11 mouse cellular contexts compared by ENCODE assay signal in the genomic region with DNA sequence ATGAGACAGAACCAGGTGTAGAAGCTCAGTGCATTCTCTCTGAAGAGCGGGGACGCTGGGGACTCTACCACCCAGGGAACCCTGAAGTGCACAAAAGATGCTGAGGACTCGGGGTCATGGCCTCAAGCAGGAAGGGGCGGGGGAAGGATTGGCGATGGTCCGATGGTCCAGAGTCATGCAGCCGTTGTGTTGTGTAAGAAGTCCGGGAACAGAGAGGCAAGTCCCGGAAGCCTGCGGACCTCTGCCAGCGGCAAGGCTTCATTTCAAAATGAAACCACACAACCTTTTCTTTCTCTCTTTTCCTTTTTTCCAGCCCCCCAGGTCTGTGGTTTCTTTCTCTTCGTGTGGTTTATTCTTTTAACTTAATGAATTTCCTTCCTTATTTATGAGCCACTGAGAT. TPM values are rescaled to one million over a fixed set of nuclear protein-coding genes. Genes with fewer than 3 reads are reported as not detected.
DNase-seq lines count a peak whose midpoint lies in the region; ATAC-seq and TF ChIP-seq lines count a peak whose summit lies in the region.
"Had no signal": no experiment of that assay in that cellular context is flagged by ENCODE, and none has a peak within 500 bp of the region (broad histone marks: within the 10 kb centered on the region; RNA-seq: fewer than 3 reads in every experiment).

No protein-coding gene starts in this region.

- TF ChIP-seq CTCF in liver, adult 2 months (IDR thresholded peaks at IDR 0.05; ENCODE audit: low read depth, low read length), result no peak

- H3K4me3 ChIP-seq in heart, embryonic 15.5 days, result no peak overlapping the region
- H3K4me3 ChIP-seq in heart, embryonic 11.5 days (ENCODE audit: low read depth, low read length), result no peak overlapping the region
- H3K4me3 ChIP-seq in liver, adult 2 months (ENCODE audit: insufficient read depth, low read depth, low read length), result no peak overlapping the region
- H3K4me3 ChIP-seq in midbrain, embryonic 15.5 days, result no peak overlapping the region
- H3K4me3 ChIP-seq: midbrain, embryonic 12.5 days had no signal

- TF ChIP-seq POLR2A in liver, adult 2 months (IDR thresholded peaks at IDR 0.05; ENCODE audit: extremely low read depth, insufficient read depth, low read length), result no peak

- WGBS in heart, embryonic 15.5 days, result 58% methylated on average over 12 of the region's 12 CpGs
- 57% methylated on average over 12 of the region's 12 CpGs for WGBS in heart, embryonic 11.5 days (ENCODE audit: insufficient replicate concordance)
- WGBS in liver, adult 2 months, result 15% methylated on average over 12 of the region's 12 CpGs
- WGBS in midbrain, embryonic 15.5 days, result 31% methylated on average over 12 of the region's 12 CpGs

- intact Hi-C loops in gastrocnemius, postnatal 36 days (cut with DNase I), result no loop called here

- no peak overlapping the region for H3K27ac ChIP-seq in heart, embryonic 15.5 days
- no peak overlapping the region for H3K27ac ChIP-seq in heart, embryonic 11.5 days (ENCODE audit: low read depth, low read length)
- peak overlapping the region; percentile 49 for H3K27ac ChIP-seq in liver, adult 2 months (replicated peaks; ENCODE audit: insufficient read depth, low read depth, low read length)
- no peak overlapping the region for H3K27ac ChIP-seq in midbrain, embryonic 15.5 days
- H3K27ac ChIP-seq: midbrain, embryonic 12.5 days had no signal

- peaks cover 37% of the 10 kb centered on the region for H3K4me1 ChIP-seq in heart, embryonic 15.5 days (replicated peaks)
- H3K4me1 ChIP-seq in heart, embryonic 11.5 days (ENCODE audit: control insufficient read depth, insufficient read depth, low read length), result peaks cover 25% of the 10 kb centered on the region
- peaks cover 6% of the 10 kb centered on the region for H3K4me1 ChIP-seq in liver, adult 2 months (ENCODE audit: control insufficient read depth, insufficient read depth, low read length)
- peaks cover 22% of the 10 kb centered on the region for H3K4me1 ChIP-seq in midbrain, embryonic 15.5 days

- H3K9ac ChIP-seq in heart, embryonic 15.5 days, result no peak overlapping the region
- H3K9ac ChIP-seq in heart, embryonic 11.5 days (ENCODE audit: low read depth, low read length), result no peak overlapping the region
- H3K9ac ChIP-seq in liver, adult 2 months (ENCODE audit: low read depth, low read length), result no peak overlapping the region
- no peak overlapping the region for H3K9ac ChIP-seq in midbrain, embryonic 15.5 days
- H3K9ac ChIP-seq: midbrain, embryonic 12.5 days had no signal

- DNase-seq in gastrocnemius, postnatal 36 days, result peak; percentile 55 to 58
- DNase-seq in liver, adult 2 months (ENCODE audit: extremely low read depth, low read depth, low spot score), result peak; percentile 62
- peak; percentile 54 to 59 for DNase-seq in monocyte, adult 2 months (ENCODE audit: low read depth in 1 of 2, low spot score in 2 of 2)
- DNase-seq in urinary bladder, postnatal 25 days (ENCODE audit: low spot score), result no peak
- no peak for DNase-seq in layer of hippocampus, adult 9-10 months (ENCODE audit: low spot score)

- H3K4me2 ChIP-seq in heart, embryonic 15.5 days, result 0 out of 2 replicates have a peak overlapping the region, but pooled peaks have one; percentile 10
- no peak overlapping the region for H3K4me2 ChIP-seq in heart, embryonic 11.5 days
- no peak overlapping the region for H3K4me2 ChIP-seq in midbrain, embryonic 15.5 days
- H3K4me2 ChIP-seq: midbrain, embryonic 12.5 days had no signal

- H3K9me3 ChIP-seq in heart, embryonic 15.5 days (replicated peaks), result no peaks in the 10 kb centered on the region
- no peaks in the 10 kb centered on the region for H3K9me3 ChIP-seq in heart, embryonic 11.5 days (replicated peaks; ENCODE audit: control insufficient read depth, low read length)
- no peaks in the 10 kb centered on the region for H3K9me3 ChIP-seq in midbrain, embryonic 15.5 days
- H3K9me3 ChIP-seq: midbrain, embryonic 12.5 days had no signal

- peaks cover 14% of the 10 kb centered on the region for H3K27me3 ChIP-seq in heart, embryonic 15.5 days
- H3K27me3 ChIP-seq in heart, embryonic 11.5 days (ENCODE audit: control insufficient read depth, insufficient read depth, low read length), result peaks cover 15% of the 10 kb centered on the region
- peaks cover 4% of the 10 kb centered on the region; the same call in 1 of the 2 replicates for H3K27me3 ChIP-seq in liver, adult 2 months (ENCODE audit: control insufficient read depth, insufficient read depth, low read length)
- peaks cover 10% of the 10 kb centered on the region for H3K27me3 ChIP-seq in midbrain, embryonic 15.5 days (replicated peaks)

- no peaks in the 10 kb centered on the region for H3K79me2 ChIP-seq in liver, adult 2 months (ENCODE audit: control insufficient read depth, insufficient read depth, low read length)

- no peaks in the 10 kb centered on the region for H3K36me3 ChIP-seq in heart, embryonic 15.5 days
- H3K36me3 ChIP-seq in heart, embryonic 11.5 days (ENCODE audit: control insufficient read depth, insufficient read depth, low read length), result no peaks in the 10 kb centered on the region
- H3K36me3 ChIP-seq in liver, adult 2 months (ENCODE audit: control insufficient read depth, insufficient read depth, low read length), result no peaks in the 10 kb centered on the region
- H3K36me3 ChIP-seq in midbrain, embryonic 15.5 days (replicated peaks), result no peaks in the 10 kb centered on the region
- H3K36me3 ChIP-seq: midbrain, embryonic 12.5 days had no signal

- no peak for ATAC-seq in heart, embryonic 15.5 days (replicated peaks; ENCODE audit: insufficient number of reproducible peaks, insufficient read depth, low FRiP score, low read depth)
- no peak for ATAC-seq in heart, embryonic 11.5 days (replicated peaks; ENCODE audit: insufficient number of reproducible peaks, low FRiP score, low TSS enrichment)
- ATAC-seq in midbrain, embryonic 15.5 days (replicated peaks), result no peak

RNA-seq across cellular contexts. Expression of a gene that starts 3.3 kb away (rescaled TPM):
- 8.6 and 15.3 TPM in 2 replicates for polyA plus RNA-seq in heart, embryonic 15.5 days (2015; fragmentation: Nextera tagmentation; extraction: Ambion mirVana)
- polyA plus RNA-seq in heart, embryonic 11.5 days (2014; fragmentation: Nextera tagmentation; extraction: Ambion mirVana), result 14.1 and 14.3 TPM in 2 replicates
- total RNA-seq in gastrocnemius, postnatal 36 days (2021), result not detected
- under 0.01 TPM in 1 of 2 replicates, not detected in the other for total RNA-seq in liver, adult 2 months (2014; rRNA removed)
- 0.38 and 0.47 TPM in 2 replicates for polyA plus RNA-seq in liver, adult 2 months (2012; rRNA removed)
- polyA plus RNA-seq in midbrain, embryonic 15.5 days (2015; fragmentation: Nextera tagmentation; extraction: Ambion mirVana), result 496 and 503 TPM in 2 replicates

RNA-seq across cellular contexts. Expression of a gene that starts 3.5 kb away (rescaled TPM):
- polyA plus RNA-seq in heart, embryonic 15.5 days (2015; fragmentation: Nextera tagmentation; extraction: Ambion mirVana), result 1.1 and 3.0 TPM in 2 replicates
- polyA plus RNA-seq in heart, embryonic 11.5 days (2014; fragmentation: Nextera tagmentation; extraction: Ambion mirVana), result 2.5 and 3.9 TPM in 2 replicates
- total RNA-seq in gastrocnemius, postnatal 36 days (2021), result not detected
- 0.40 TPM in 1 of 2 replicates, not detected in the other for total RNA-seq in liver, adult 2 months (2014; rRNA removed)
- polyA plus RNA-seq in liver, adult 2 months (2012; rRNA removed), result 0.20 and 1.1 TPM in 2 replicates
- polyA plus RNA-seq in midbrain, embryonic 15.5 days (2015; fragmentation: Nextera tagmentation; extraction: Ambion mirVana), result 12.2 and 13.3 TPM in 2 replicates

RNA-seq across cellular contexts. Expression of a gene that starts 8.3 kb away (rescaled TPM):
- 0.25 and 2.0 TPM in 2 replicates for polyA plus RNA-seq in heart, embryonic 15.5 days (2015; fragmentation: Nextera tagmentation; extraction: Ambion mirVana)
- 0.31 and 0.49 TPM in 2 replicates for polyA plus RNA-seq in heart, embryonic 11.5 days (2014; fragmentation: Nextera tagmentation; extraction: Ambion mirVana)
- not detected for total RNA-seq in gastrocnemius, postnatal 36 days (2021)
- total RNA-seq in liver, adult 2 months (2014; rRNA removed), result 0.20 TPM in 1 of 2 replicates, not detected in the other
- 0.12 and 0.15 TPM in 2 replicates for polyA plus RNA-seq in liver, adult 2 months (2012; rRNA removed)
- 1.2 TPM in 1 of 2 replicates, not detected in the other for polyA plus RNA-seq in midbrain, embryonic 15.5 days (2015; fragmentation: Nextera tagmentation; extraction: Ambion mirVana)
- polyA plus RNA-seq: midbrain, embryonic 12.5 days had no signal

RNA-seq across cellular contexts. Expression of a gene that starts 12.9 kb away (rescaled TPM):
- polyA plus RNA-seq in heart, embryonic 15.5 days (2015; fragmentation: Nextera tagmentation; extraction: Ambion mirVana), result not detected in 2 replicates
- not detected in 2 replicates for polyA plus RNA-seq in heart, embryonic 11.5 days (2014; fragmentation: Nextera tagmentation; extraction: Ambion mirVana)
- 10 to 100 TPM; 47.6 to 86.0 TPM for total RNA-seq in gastrocnemius, postnatal 36 days (2021)
- 5.7 and 11.3 TPM in 2 replicates for total RNA-seq in liver, adult 2 months (2014; rRNA removed)
- 0.37 and 0.98 TPM in 2 replicates for polyA plus RNA-seq in liver, adult 2 months (2012; rRNA removed)
- not detected in 2 replicates for polyA plus RNA-seq in midbrain, embryonic 15.5 days (2015; fragmentation: Nextera tagmentation; extraction: Ambion mirVana)
- polyA plus RNA-seq: embryonic facial prominence, embryonic 14.5 days; heart, embryonic 14.5 days; midbrain, embryonic 12.5 days had no signal

RNA-seq across cellular contexts. Expression of a gene that starts 23.5 kb away (rescaled TPM):
- 89.6 and 162 TPM in 2 replicates for polyA plus RNA-seq in heart, embryonic 15.5 days (2015; fragmentation: Nextera tagmentation; extraction: Ambion mirVana)
- polyA plus RNA-seq in heart, embryonic 11.5 days (2014; fragmentation: Nextera tagmentation; extraction: Ambion mirVana), result 112 TPM in 2 replicates
- total RNA-seq in gastrocnemius, postnatal 36 days (2021), result 10 to 100 TPM; 17.2 to 17.4 TPM
- total RNA-seq in liver, adult 2 months (2014; rRNA removed), result 43.9 and 86.1 TPM in 2 replicates
- 77.6 and 103 TPM in 2 replicates for polyA plus RNA-seq in liver, adult 2 months (2012; rRNA removed)
- 72.7 and 79.4 TPM in 2 replicates for polyA plus RNA-seq in midbrain, embryonic 15.5 days (2015; fragmentation: Nextera tagmentation; extraction: Ambion mirVana)

Comparison
In these comparisons a context has a peak if more than half of its experiments do, and no peak if none do; other contexts are left out.
1. DNase-seq: peak in gastrocnemius, postnatal 36 days (2 of 2), liver, adult 2 months (single experiment) and monocyte, adult 2 months (2 of 2); none in urinary bladder, postnatal 25 days (single experiment) and layer of hippocampus, adult 9-10 months (single experiment).
2. RNA of a gene that starts 3.3 kb away (polyA plus RNA-seq): 496 to 503 TPM in midbrain, embryonic 15.5 days; 14.1 to 14.3 TPM in heart, embryonic 11.5 days, 8.6 to 15.3 TPM in heart, embryonic 15.5 days and 0.38 to 0.47 TPM in liver, adult 2 months; every median in the first group is over 10 times any median in the second.